Mouse (Mus musculus) cerebellum, adult 2 months (tissue): ENCODE results near the gene Spata33.

ENCODE experiments used
- CTCF ChIP-seq: fragments of 200-500 bp; IDR thresholded peaks from 2 replicates; pipeline ENCODE4 v1.5.1; 2011; ENCODE audit warnings: low read depth, mild to moderate bottlenecking, control low read depth, low read length, moderate library complexity, borderline replicate concordance; ENCODE audit not compliant: insufficient read depth
- POLR2A ChIP-seq: fragments of 200-500 bp; IDR thresholded peaks from 2 replicates; pipeline ENCODE4 v1.6.1; 2011; ENCODE audit warnings: low read length, control low read depth, borderline replicate concordance; ENCODE audit not compliant: insufficient read depth

GRCm38 (mm10) chr8:123181391-123181790 lies 31.2 kb upstream of the Spata33 start:
- no peak for TF ChIP-seq POLR2A
- TF ChIP-seq CTCF: no peak
